Mouse (Mus musculus) MEL (cell line): ENCODE measurements around the gene 1700029H14Rik. TPM values are rescaled to one million over a fixed set of nuclear protein-coding genes. Genes with fewer than 3 reads are reported as not detected.
A peak's percentile ranks its signal among the peaks of the same experiment; 100 is the strongest.

Experiments
- DNase-seq: peaks from one replicate; pipeline ENCODE4 v3.0.0; 2011; ENCODE audit warnings: low read depth, low spot score
- H3K27ac ChIP-seq: 2 replicates; pipeline ENCODE4 v1.5.1; 2012; ENCODE audit warnings: low read depth, mild to moderate bottlenecking, control low read depth, low read length, moderate library complexity; ENCODE audit not compliant: control insufficient read depth
- H3K27me3 ChIP-seq, 2 experiments: fragments of 150-350 bp in 1 of 2; sonication (generic) in 1 of 2; 2 replicates each; pipeline ENCODE4 v1.6.1; 2012; ENCODE audit warnings: low read length in 2 of 2, mild to moderate bottlenecking in 2 of 2, improper control_type of control experiment in 1 of 2, moderate library complexity in 1 of 2; ENCODE audit not compliant: insufficient read depth in 2 of 2, control insufficient read depth in 1 of 2
- H3K36me3 ChIP-seq, 2 experiments: 2 replicates each; pipeline ENCODE4 v1.6.1; 2012 to 2014; ENCODE audit warnings: low read length in 2 of 2, improper control_type of control experiment in 1 of 2, inconsistent platforms in 1 of 2, mild to moderate bottlenecking in 1 of 2; ENCODE audit not compliant: insufficient read depth in 2 of 2, control insufficient read depth in 1 of 2
- H3K4me1 ChIP-seq, 2 experiments: fragments of 150-350 bp in 1 of 2; sonication (generic) in 1 of 2; 2 replicates each; pipeline ENCODE4 v1.6.1; 2012; ENCODE audit warnings: low read length in 2 of 2, improper control_type of control experiment in 1 of 2, mild to moderate bottlenecking in 1 of 2; ENCODE audit not compliant: insufficient read depth in 2 of 2, control insufficient read depth in 1 of 2
- H3K4me3 ChIP-seq, 2 experiments: fragments of 150-350 bp in 1 of 2; sonication (generic) in 1 of 2; 2 replicates each; pipeline ENCODE4 v1.5.1; 2012; ENCODE audit warnings: low read depth in 2 of 2, low read length in 2 of 2, mild to moderate bottlenecking in 2 of 2, moderate library complexity in 2 of 2, control low read depth in 1 of 2, improper control_type of control experiment in 1 of 2; ENCODE audit not compliant: control insufficient read depth in 1 of 2, insufficient read depth in 1 of 2
- H3K79me2 ChIP-seq: 2 replicates; pipeline ENCODE4 v1.6.1; 2012; ENCODE audit warnings: mild to moderate bottlenecking, low read length, moderate library complexity; ENCODE audit not compliant: control insufficient read depth, poor library complexity, insufficient read depth
- H3K9ac ChIP-seq: 2 replicates; pipeline ENCODE4 v1.6.1; 2012; ENCODE audit warnings: low read depth, mild to moderate bottlenecking, control low read depth, low read length, moderate library complexity; ENCODE audit not compliant: control insufficient read depth, poor library complexity, severe bottlenecking
- H3K9me3 ChIP-seq: fragments of 150-350 bp; sonication (generic); replicated peaks from 2 replicates; pipeline ENCODE4 v1.6.1; 2012; ENCODE audit warnings: mild to moderate bottlenecking, low read length, improper control_type of control experiment, moderate library complexity; ENCODE audit not compliant: insufficient read depth
- BHLHE40 ChIP-seq: IDR thresholded peaks from 2 replicates; pipeline ENCODE4 v1.6.1; 2012; ENCODE audit warnings: low read depth, mild to moderate bottlenecking, inconsistent platforms, low read length, improper control_type of control experiment, borderline replicate concordance
- CHD1 ChIP-seq: IDR thresholded peaks from 2 replicates; pipeline ENCODE4 v1.6.1; 2012; ENCODE audit warnings: low read depth, mild to moderate bottlenecking, inconsistent platforms, low read length, improper control_type of control experiment
- CTCF ChIP-seq, 3 experiments: IDR thresholded peaks in 2 of 3; conservative IDR thresholded peaks in 1 of 3; 2 replicates each; pipeline ENCODE4 v1.5.1; 2011 to 2012; ENCODE audit warnings: low read length in 3 of 3, low read depth in 2 of 3, mild to moderate bottlenecking in 2 of 3, improper control_type of control experiment in 1 of 3, inconsistent platforms in 1 of 3, mixed read lengths in 1 of 3, moderate library complexity in 1 of 3; ENCODE audit not compliant: control insufficient read depth in 1 of 3, insufficient read depth in 1 of 3, poor library complexity in 1 of 3, severe bottlenecking in 1 of 3
- E2F4 ChIP-seq: IDR thresholded peaks from 2 replicates; pipeline ENCODE4 v1.6.1; 2011; ENCODE audit warnings: low read depth, low read length, improper control_type of control experiment, borderline replicate concordance
- ELF1 ChIP-seq: IDR thresholded peaks from 2 replicates; pipeline ENCODE4 v1.6.1; 2014; ENCODE audit warnings: low read depth, mild to moderate bottlenecking, inconsistent platforms, low read length, improper control_type of control experiment, moderate library complexity
- EP300 ChIP-seq, 2 experiments: IDR thresholded peaks; 2 replicates each; pipeline ENCODE4 v1.6.1; 2011; ENCODE audit warnings: improper control_type of control experiment in 2 of 2, low read length in 2 of 2, low read depth in 1 of 2, mild to moderate bottlenecking in 1 of 2
- ETS1 ChIP-seq: IDR thresholded peaks from 2 replicates; pipeline ENCODE4 v1.6.1; 2012; ENCODE audit warnings: low read depth, mild to moderate bottlenecking, inconsistent platforms, low read length, improper control_type of control experiment, moderate library complexity
- GABPA ChIP-seq: IDR thresholded peaks from 2 replicates; pipeline ENCODE4 v1.6.1; 2012; ENCODE audit warnings: low read depth, mild to moderate bottlenecking, inconsistent platforms, low read length, improper control_type of control experiment, moderate library complexity
- HCFC1 ChIP-seq: IDR thresholded peaks from 2 replicates; pipeline ENCODE4 v1.6.1; 2012; ENCODE audit warnings: low read depth, mild to moderate bottlenecking, inconsistent platforms, low read length, improper control_type of control experiment, moderate library complexity
- JUND ChIP-seq: IDR thresholded peaks from 2 replicates; pipeline ENCODE4 v1.6.1; 2011; ENCODE audit warnings: low read depth, mild to moderate bottlenecking, improper control_type of control experiment, low read length
- KAT2A ChIP-seq: conservative IDR thresholded peaks from 2 replicates; pipeline ENCODE4 v1.6.1; 2012; ENCODE audit warnings: low read depth, low read length, improper control_type of control experiment, inconsistent platforms
- MAX ChIP-seq: IDR thresholded peaks from 2 replicates; pipeline ENCODE4 v1.6.1; 2011; ENCODE audit warnings: low read length, improper control_type of control experiment
- MAZ ChIP-seq: IDR thresholded peaks from 2 replicates; pipeline ENCODE4 v1.6.1; 2012; ENCODE audit warnings: low read depth, mild to moderate bottlenecking, inconsistent platforms, low read length, improper control_type of control experiment
- MEF2A ChIP-seq: IDR thresholded peaks from 2 replicates; pipeline ENCODE4 v1.6.1; 2014; ENCODE audit warnings: low read depth, mild to moderate bottlenecking, inconsistent platforms, low read length, improper control_type of control experiment; ENCODE audit not compliant: poor library complexity, insufficient replicate concordance, severe bottlenecking; ENCODE audit errors: extremely low read depth
- MXI1 ChIP-seq: IDR thresholded peaks from 2 replicates; pipeline ENCODE4 v1.6.1; 2011; ENCODE audit warnings: mild to moderate bottlenecking, low read depth, low read length, improper control_type of control experiment
- MYB ChIP-seq: IDR thresholded peaks from 2 replicates; pipeline ENCODE4 v1.6.1; 2011; ENCODE audit warnings: mild to moderate bottlenecking, low read depth, low read length, improper control_type of control experiment
- MYC ChIP-seq: IDR thresholded peaks from 2 replicates; pipeline ENCODE4 v1.6.1; 2011; ENCODE audit warnings: low read depth, mild to moderate bottlenecking, low read length, improper control_type of control experiment, moderate library complexity
- NELFE ChIP-seq: IDR thresholded peaks from 2 replicates; pipeline ENCODE4 v1.6.1; 2011; ENCODE audit warnings: low read depth, low read length, improper control_type of control experiment
- NRF1 ChIP-seq: IDR thresholded peaks from 2 replicates; pipeline ENCODE4 v1.6.1; 2014; ENCODE audit warnings: low read depth, mild to moderate bottlenecking, inconsistent platforms, low read length, improper control_type of control experiment, moderate library complexity; ENCODE audit not compliant: poor library complexity, insufficient read depth, severe bottlenecking
- POLR2A ChIP-seq, 2 experiments: IDR thresholded peaks; 2 replicates each; pipeline ENCODE4 v1.6.1; 2011 to 2012; ENCODE audit warnings: low read length in 2 of 2, mild to moderate bottlenecking in 2 of 2, control low read depth in 1 of 2, improper control_type of control experiment in 1 of 2, low read depth in 1 of 2, moderate library complexity in 1 of 2; ENCODE audit not compliant: control insufficient read depth in 1 of 2, insufficient read depth in 1 of 2, poor library complexity in 1 of 2
- POLR2AphosphoS5 ChIP-seq: IDR thresholded peaks from 2 replicates; pipeline ENCODE4 v1.6.1; 2012; ENCODE audit warnings: low read depth, borderline replicate concordance, mild to moderate bottlenecking, inconsistent platforms, low read length, moderate library complexity, mixed read lengths
- RAD21 ChIP-seq: IDR thresholded peaks from 2 replicates; pipeline ENCODE4 v1.6.1; 2011; ENCODE audit warnings: mild to moderate bottlenecking, low read depth, low read length, improper control_type of control experiment
- RCOR1 ChIP-seq: IDR thresholded peaks from 2 replicates; pipeline ENCODE4 v1.6.1; 2012; ENCODE audit warnings: low read depth, mild to moderate bottlenecking, inconsistent platforms, low read length, improper control_type of control experiment
- SIN3A ChIP-seq: IDR thresholded peaks from 2 replicates; pipeline ENCODE4 v1.6.1; 2012; ENCODE audit warnings: low read length, improper control_type of control experiment, inconsistent platforms
- SMC3 ChIP-seq: IDR thresholded peaks from 2 replicates; pipeline ENCODE4 v1.6.1; 2011; ENCODE audit warnings: low read depth, low read length, improper control_type of control experiment
- TAL1 ChIP-seq: IDR thresholded peaks from 2 replicates; pipeline ENCODE4 v1.6.1; 2012; ENCODE audit warnings: mild to moderate bottlenecking, inconsistent platforms, low read length, moderate library complexity, mixed read lengths
- TCF12 ChIP-seq: IDR thresholded peaks from 2 replicates; pipeline ENCODE4 v1.6.1; 2014; ENCODE audit warnings: low read depth, mild to moderate bottlenecking, inconsistent platforms, low read length, improper control_type of control experiment, moderate library complexity
- UBTF ChIP-seq: IDR thresholded peaks from 2 replicates; pipeline ENCODE4 v1.6.1; 2012; ENCODE audit warnings: low read depth, mild to moderate bottlenecking, inconsistent platforms, low read length, improper control_type of control experiment, moderate library complexity, borderline replicate concordance; ENCODE audit not compliant: insufficient read depth
- USF2 ChIP-seq, 2 experiments: IDR thresholded peaks; 2 replicates each; pipeline ENCODE4 v1.6.1; 2011 to 2012; ENCODE audit warnings: improper control_type of control experiment in 2 of 2, low read length in 2 of 2, borderline replicate concordance in 1 of 2, inconsistent platforms in 1 of 2, low read depth in 1 of 2, mild to moderate bottlenecking in 1 of 2; ENCODE audit not compliant: insufficient read depth in 1 of 2
- ZC3H11A ChIP-seq: IDR thresholded peaks from 2 replicates; pipeline ENCODE4 v1.6.1; 2012; ENCODE audit warnings: low read depth, mild to moderate bottlenecking, inconsistent platforms, low read length, improper control_type of control experiment
- ZKSCAN1 ChIP-seq: IDR thresholded peaks from 2 replicates; pipeline ENCODE4 v1.6.1; 2012; ENCODE audit warnings: low read depth, mild to moderate bottlenecking, inconsistent platforms, low read length, improper control_type of control experiment, moderate library complexity
- ZMIZ1 ChIP-seq: IDR thresholded peaks from 2 replicates; pipeline ENCODE4 v1.6.1; 2012; ENCODE audit warnings: low read depth, mild to moderate bottlenecking, inconsistent platforms, low read length, improper control_type of control experiment, moderate library complexity
- ZNF384 ChIP-seq: IDR thresholded peaks from 2 replicates; pipeline ENCODE4 v1.6.1; 2012; ENCODE audit warnings: low read depth, mild to moderate bottlenecking, inconsistent platforms, low read length, improper control_type of control experiment
- polyA plus RNA-seq, 2 experiments: library from polyadenylated mRNA; stranded (reverse) in 1 of 2; unstranded in 1 of 2; fragments of >175 nt in 1 of 2; fragments of >200 nt in 1 of 2; gene quantifications; 2 replicates each; pipeline versions ENCODE4 v1.2.1 to v1.2.4; 2012; ENCODE audit warnings: low replicate concordance in 2 of 2, low read depth in 1 of 2; ENCODE audit not compliant: insufficient read length in 2 of 2, insufficient read depth in 1 of 2, missing spikeins in 1 of 2
- total RNA-seq: library from RNA; depleted of rRNA; stranded (reverse); fragments of 300-350 nt; gene quantifications from 2 replicates; pipeline ENCODE4 v1.2.3, GENCODE M21; 2012

Gene 1700029H14Rik
- total and polyA plus RNA-seq, 3 experiments, result 0.06 TPM; not detected in 2

DNA sequence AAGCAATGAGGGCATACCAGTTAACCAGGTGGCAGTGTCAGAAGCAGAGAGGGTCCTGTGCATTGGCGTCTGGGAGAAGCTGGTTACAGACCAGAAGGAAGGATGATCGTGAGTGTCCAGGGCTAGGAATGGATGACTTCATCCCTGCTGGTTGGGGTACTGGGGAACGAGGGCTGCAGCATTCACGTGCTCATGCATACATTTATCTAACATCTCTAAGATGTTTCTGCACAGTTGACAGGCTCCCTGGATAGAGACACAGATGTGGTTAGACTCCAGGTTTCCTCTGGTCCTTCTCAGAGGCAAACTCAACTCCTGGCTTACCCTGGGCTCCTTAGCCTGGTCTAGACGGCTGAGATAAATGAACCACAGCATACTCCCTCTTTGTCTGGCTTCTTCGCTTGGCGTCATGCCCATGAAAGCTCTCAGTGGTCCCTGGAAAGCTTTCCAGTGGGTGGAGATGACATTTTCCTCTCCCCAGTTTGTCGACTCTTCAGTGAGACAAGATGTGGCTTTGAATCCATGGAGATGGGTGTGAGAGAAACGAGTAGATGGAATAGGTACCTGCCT lies 30.6 kb downstream of the 1700029H14Rik start (continued):
- no peak for TF ChIP-seq MYB
- TF ChIP-seq UBTF, result no peak

DNA sequence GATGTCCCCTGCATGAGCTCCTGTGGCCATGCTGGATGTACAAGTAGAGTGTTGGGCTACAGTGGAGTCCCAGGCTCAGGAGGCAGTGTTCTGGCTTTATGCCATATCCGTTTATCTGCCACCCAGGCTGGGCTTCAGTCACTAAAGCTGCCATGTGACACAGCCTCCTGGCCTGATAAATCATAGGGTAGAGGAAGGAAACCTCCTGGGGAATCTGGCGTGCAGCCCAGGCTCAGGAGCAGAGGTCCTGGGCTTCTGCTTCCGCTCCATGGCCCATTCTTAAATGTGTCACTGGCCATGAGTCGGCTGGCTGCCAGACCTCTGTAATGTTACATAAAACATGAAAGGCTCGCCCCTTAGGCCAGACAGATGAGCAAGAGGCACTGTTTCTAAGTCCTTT lies 31.3 kb downstream of the 1700029H14Rik start:
- Histone ChIP-seq H3K27ac (peak overlapping the region; percentile 65), H3K9ac (0 out of 2 replicates have a peak overlapping the region, but pooled peaks have one; percentile 13), H3K36me3 (peaks cover 0 to 14% of the 10 kb centered on the region in 2 experiments; a peak in 2 of 4 replicates), H3K9me3 (no peaks in the 10 kb centered on the region), H3K4me3 (no peak overlapping the region), H3K27me3 (no peaks in the 10 kb centered on the region), H3K4me1 (peaks cover 9 to 26% of the 10 kb centered on the region in 2 experiments), H3K79me2 (no peaks in the 10 kb centered on the region)
- DNase-seq, result peak; percentile 98
- no peak; a peak in 1 of 6 replicates for TF ChIP-seq CTCF (IDR thresholded peaks at IDR 0.05 in 2 of 3, conservative IDR thresholded peaks at IDR 0.05 in 1 of 3; ENCODE audit: control insufficient read depth in 1 of 3, insufficient read depth in 1 of 3, low read depth in 2 of 3, low read length in 3 of 3, poor library complexity in 1 of 3, severe bottlenecking in 1 of 3)
- no peak for TF ChIP-seq NRF1
- peak; percentile 85 for TF ChIP-seq SIN3A
- no peak for TF ChIP-seq SMC3
- no peak for TF ChIP-seq NELFE
- TF ChIP-seq ZKSCAN1, result no peak
- no peak for TF ChIP-seq POLR2AphosphoS5
- no peak for TF ChIP-seq UBTF
- peak; percentile 91 for TF ChIP-seq MYB
- no peak for TF ChIP-seq ZC3H11A
- no peak for TF ChIP-seq GABPA
- peak; percentile 98 for TF ChIP-seq ETS1
- no peak for TF ChIP-seq E2F4
- TF ChIP-seq TAL1, result peak; percentile 96
- no peak for TF ChIP-seq CHD1
- TF ChIP-seq POLR2A (IDR thresholded peaks at IDR 0.05; ENCODE audit: control insufficient read depth in 1 of 2, insufficient read depth in 1 of 2, low read depth in 1 of 2, low read length in 2 of 2, poor library complexity in 1 of 2), result no peak
- no peak for TF ChIP-seq ZNF384
- TF ChIP-seq HCFC1, result no peak
- TF ChIP-seq USF2 (IDR thresholded peaks at IDR 0.05; ENCODE audit: borderline replicate concordance in 1 of 2, insufficient read depth in 1 of 2, low read depth in 1 of 2, low read length in 2 of 2), result 0 out of 4 replicates have a peak, but pooled peaks of 1 of the 2 experiments have one; percentile 34
- TF ChIP-seq ZMIZ1, result no peak
- peak; percentile 99 for TF ChIP-seq EP300 (IDR thresholded peaks at IDR 0.05; ENCODE audit: low read depth in 1 of 2, low read length in 2 of 2)
- no peak for TF ChIP-seq RAD21
- no peak for TF ChIP-seq MEF2A
- TF ChIP-seq MXI1, result peak; percentile 84
- peak; percentile 80 for TF ChIP-seq MAX
- TF ChIP-seq MAZ, result no peak; the same call in 1 of the 2 replicates
- TF ChIP-seq BHLHE40, result peak; percentile 75
- TF ChIP-seq RCOR1, result peak; percentile 94
- TF ChIP-seq ELF1, result peak; percentile 52; the same call in 1 of the 2 replicates
- TF ChIP-seq TCF12, result peak; percentile 96
- no peak; the same call in 1 of the 2 replicates for TF ChIP-seq JUND
- TF ChIP-seq KAT2A, result no peak
- peak; percentile 96 for TF ChIP-seq MYC
